Mouse (Mus musculus) lung, embryonic 15.5 days (tissue): Measurements from ENCODE around the gene Mphosph10. TPM values are rescaled to one million over a fixed set of nuclear protein-coding genes. Genes with fewer than 3 reads are reported as not detected.
A peak's percentile ranks its signal among the peaks of the same experiment; 100 is the strongest.

ENCODE experiments used
- ATAC-seq: fragments of 200-750 bp; cut with Nextera tagmentation; 2 replicates; pipeline ENCODE4 v1.8.0; 2017; ENCODE audit warnings: moderate number of reproducible peaks, borderline replicate concordance; ENCODE audit not compliant: low FRiP score, low TSS enrichment; ENCODE audit errors: extremely low read depth
- H3K27ac ChIP-seq: fragments of 300-500 bp; sonication (generic); 2 replicates; pipeline ENCODE4 v1.5.1; 2015; ENCODE audit warnings: moderate library complexity, mild to moderate bottlenecking, inconsistent platforms
- H3K27me3 ChIP-seq: fragments of 300-500 bp; sonication (generic); 2 replicates; pipeline ENCODE4 v1.6.1; 2015; ENCODE audit warnings: inconsistent platforms
- H3K36me3 ChIP-seq: fragments of 300-500 bp; sonication (generic); 2 replicates; pipeline ENCODE4 v1.6.1; 2015; ENCODE audit warnings: inconsistent platforms
- H3K4me1 ChIP-seq: fragments of 300-500 bp; sonication (generic); 2 replicates; pipeline ENCODE4 v1.6.1; 2015; ENCODE audit warnings: inconsistent platforms
- H3K4me2 ChIP-seq: fragments of 300-500 bp; sonication (generic); 2 replicates; pipeline ENCODE4 v1.6.1; 2015; ENCODE audit warnings: inconsistent platforms, mild to moderate bottlenecking, moderate library complexity
- H3K4me3 ChIP-seq: fragments of 300-500 bp; sonication (generic); 2 replicates; pipeline ENCODE4 v1.5.1; 2015; ENCODE audit warnings: mild to moderate bottlenecking, inconsistent platforms
- H3K9ac ChIP-seq: fragments of 300-500 bp; sonication (generic); 2 replicates; pipeline ENCODE4 v1.6.1; 2015; ENCODE audit warnings: inconsistent platforms
- H3K9me3 ChIP-seq: fragments of 300-500 bp; sonication (generic); 2 replicates; pipeline ENCODE4 v1.6.1; 2016; ENCODE audit warnings: inconsistent platforms
- WGBS: fragments of 180-500 bp; shearing (Covaris S2); methylation state at CpG from one replicate; pipeline ENCODE4 v1.1.7; 2015; 5-methylcytosine and 5-hydroxymethylcytosine counted together
- polyA plus RNA-seq: library from polyadenylated mRNA; unstranded; fragments of >200 nt; fragmentation: Nextera tagmentation; extraction: Ambion mirVana; gene quantifications from 2 replicates; pipeline ENCODE4 v1.2.1, GENCODE M21; 2015

The Mphosph10 gene
- 37.4 and 38.4 TPM in 2 replicates for polyA plus RNA-seq

DNA sequence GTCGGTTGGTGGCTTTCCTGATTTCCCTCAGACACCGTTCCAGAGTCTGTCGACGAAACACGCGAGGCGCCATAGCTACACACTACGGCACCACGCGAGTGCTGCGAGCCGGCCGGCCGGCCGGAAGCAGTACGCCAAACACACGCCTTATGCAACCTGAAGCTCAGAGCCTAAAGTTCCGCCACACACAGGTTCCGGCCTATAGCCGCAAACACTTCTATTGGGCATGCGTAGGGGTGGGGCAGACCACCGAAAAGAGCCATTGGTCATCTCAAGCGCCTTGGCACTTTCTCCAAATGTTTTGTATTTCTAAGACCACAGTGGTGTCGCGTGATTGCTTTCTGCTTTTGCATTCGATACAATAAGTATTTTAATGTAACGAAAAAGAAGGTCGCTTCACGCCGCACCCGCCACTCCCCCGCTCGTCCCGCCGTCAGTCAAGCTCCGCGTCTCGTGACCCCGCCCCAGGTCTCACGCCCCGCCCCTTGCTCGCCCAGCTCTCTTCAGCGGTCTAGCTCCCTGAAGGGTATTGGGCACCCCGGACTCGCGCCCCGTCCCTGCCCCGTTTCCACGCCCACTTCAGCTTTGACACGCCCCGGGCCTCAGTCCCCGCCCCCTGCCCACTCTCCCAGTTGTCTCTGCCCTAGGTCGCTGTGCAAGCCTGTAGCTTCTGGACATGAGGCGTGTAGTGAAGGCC, at the start of gene Mphosph10, which contains the start of gene Mcee:
TSS of gene Mphosph10 (minus strand) at position 147 of the 697 bp plus-strand sequence.
TSS of gene Mcee (plus strand) at position 486 of the 697 bp plus-strand sequence.
- Histone ChIP-seq H3K4me3 (peak within 1 kb of the TSS; percentile 76), H3K9me3 (no peaks in the 10 kb centered on the region), H3K27me3 (no peaks in the 10 kb centered on the region), H3K27ac (peak within 1 kb of the TSS; percentile 80), H3K36me3 (peaks cover 21% of the 10 kb centered on the region), H3K9ac (peak within 1 kb of the TSS; percentile 85), H3K4me1 (peaks cover 16% of the 10 kb centered on the region), H3K4me2 (peak within 1 kb of the TSS; percentile 89)
- ATAC-seq = peak; percentile 99
- WGBS = under 1% methylated on average over 51 of the region's 54 CpGs

DNA sequence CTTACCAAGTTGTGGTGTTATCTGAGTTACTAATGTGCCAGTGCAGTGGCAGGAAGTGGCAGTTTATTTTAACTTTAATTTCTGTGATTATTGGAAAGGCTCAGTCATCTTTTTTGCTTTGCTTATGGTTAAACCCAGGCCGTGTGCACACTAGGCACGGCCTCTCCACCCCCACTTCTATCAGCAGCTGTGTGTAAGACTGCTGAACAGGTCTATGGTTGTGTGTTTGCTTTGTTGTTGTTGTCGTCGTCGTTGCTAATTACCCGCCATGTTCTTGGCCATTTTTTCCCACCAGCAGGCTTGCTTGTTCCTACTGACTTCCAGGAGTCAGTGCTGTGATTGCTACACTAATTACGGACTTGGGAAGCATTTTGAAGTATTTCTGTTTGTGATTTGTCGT, 48.5 kb upstream of the Mphosph10 start:
- Histone ChIP-seq H3K9me3 (no peaks in the 10 kb centered on the region), H3K9ac (no peak overlapping the region), H3K4me2 (no peak overlapping the region), H3K36me3 (no peaks in the 10 kb centered on the region), H3K27me3 (no peaks in the 10 kb centered on the region), H3K4me3 (no peak overlapping the region), H3K27ac (no peak overlapping the region), H3K4me1 (no peaks in the 10 kb centered on the region)
- ATAC-seq = no peak
- WGBS = 73% methylated on average over 8 of the region's 8 CpGs

DNA sequence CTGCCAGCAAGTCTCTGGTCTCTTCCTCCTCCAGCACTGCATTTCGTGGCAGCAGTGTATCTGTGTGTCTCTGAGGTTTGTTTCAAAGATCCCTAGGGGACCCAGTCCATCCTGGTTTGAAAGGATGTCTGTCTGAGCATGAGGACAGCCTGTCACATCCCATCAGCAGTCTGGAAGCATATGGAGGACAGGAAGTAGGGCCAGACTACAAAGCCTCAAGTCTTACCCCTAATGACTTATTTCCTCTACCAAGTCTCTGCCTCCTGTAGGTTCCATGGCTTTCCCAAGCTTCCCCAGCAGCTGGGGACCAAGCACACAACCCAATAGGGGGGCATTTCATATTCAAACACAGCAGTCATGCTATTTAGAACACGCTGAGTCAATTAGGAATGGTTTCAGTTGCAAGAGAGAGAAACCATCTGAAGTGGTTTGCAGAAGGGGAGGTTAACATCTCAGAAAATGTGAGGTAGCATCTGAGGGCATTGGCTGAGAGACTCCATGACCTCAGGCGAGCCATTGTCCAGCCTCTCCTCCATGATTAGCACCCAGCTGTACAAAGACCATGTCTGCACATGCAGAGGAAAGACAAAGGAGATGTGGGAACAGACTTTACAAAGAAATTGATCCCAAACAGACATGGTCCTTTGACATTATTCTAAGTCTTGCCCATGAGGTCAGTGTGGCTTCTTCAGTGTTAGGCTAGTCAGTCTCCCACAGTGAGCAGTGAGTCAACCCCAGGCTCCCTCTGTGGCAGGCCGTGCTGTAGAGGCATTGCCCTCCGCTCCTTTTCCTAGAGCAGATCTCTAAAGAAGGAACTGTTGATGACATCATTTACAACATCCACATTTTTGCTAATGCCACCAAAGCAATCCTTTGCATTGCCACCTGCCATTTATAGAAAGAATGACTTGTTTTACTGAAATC, 47.8 kb upstream of the Mphosph10 start:
- 58% methylated on average over 5 of the region's 5 CpGs for WGBS
- no peak for ATAC-seq
- Histone ChIP-seq H3K9ac (no peak overlapping the region), H3K4me1 (no peaks in the 10 kb centered on the region), H3K36me3 (no peaks in the 10 kb centered on the region), H3K27me3 (no peaks in the 10 kb centered on the region), H3K4me3 (no peak overlapping the region), H3K27ac (no peak overlapping the region), H3K9me3 (no peaks in the 10 kb centered on the region), H3K4me2 (no peak overlapping the region)

DNA sequence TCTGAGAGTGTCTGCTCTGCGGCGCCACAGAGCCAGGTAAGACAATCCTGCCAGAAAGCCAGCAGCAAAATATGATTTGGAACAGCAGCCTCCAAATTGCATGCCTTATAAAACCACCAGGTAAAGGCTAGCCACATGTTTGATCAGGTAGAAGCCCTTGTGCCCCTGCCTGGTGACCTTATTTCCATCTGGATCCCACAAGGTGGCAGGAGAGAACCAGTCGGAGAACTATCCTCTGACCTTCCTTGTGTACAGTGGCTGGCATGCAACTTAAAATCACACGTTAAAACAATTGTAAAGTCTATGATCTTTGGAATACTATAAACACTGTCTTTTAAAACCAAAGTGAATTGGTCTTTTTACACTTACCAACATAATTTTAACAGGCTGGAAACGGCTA, 32.8 kb upstream of the Mphosph10 start:
- Histone ChIP-seq H3K36me3 (no peaks in the 10 kb centered on the region), H3K27ac (no peak overlapping the region), H3K4me2 (no peak overlapping the region), H3K27me3 (no peaks in the 10 kb centered on the region), H3K4me3 (no peak overlapping the region), H3K4me1 (no peaks in the 10 kb centered on the region), H3K9me3 (no peaks in the 10 kb centered on the region), H3K9ac (no peak overlapping the region)
- 55% methylated on average over 5 of the region's 5 CpGs for WGBS
- ATAC-seq = no peak

DNA sequence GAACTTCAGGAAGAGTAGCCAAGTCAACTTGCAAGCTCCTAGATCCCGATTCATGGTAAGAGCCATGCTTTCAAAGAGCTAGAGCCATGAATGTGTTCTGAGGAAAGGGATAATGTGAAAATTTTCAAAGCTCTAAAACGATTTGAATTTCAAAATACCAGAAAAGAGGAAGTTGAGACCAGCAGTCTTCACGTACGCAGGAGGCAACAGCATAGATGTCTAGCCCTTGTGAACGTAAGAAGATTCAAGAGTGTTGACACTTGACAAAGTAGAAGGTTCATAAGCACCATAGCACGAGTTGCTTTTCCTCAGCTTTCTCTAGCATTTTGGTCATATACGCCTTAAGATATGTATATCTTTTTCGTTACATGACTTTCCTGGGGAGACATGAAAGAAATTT, 11.9 kb upstream of the Mphosph10 start:
- Histone ChIP-seq H3K36me3 (0 out of 2 replicates have a peak, but pooled peaks cover 6% of the 10 kb centered on the region), H3K4me1 (no peaks in the 10 kb centered on the region), H3K4me2 (no peak overlapping the region), H3K27me3 (no peaks in the 10 kb centered on the region), H3K9me3 (no peaks in the 10 kb centered on the region), H3K9ac (no peak overlapping the region), H3K4me3 (no peak overlapping the region), H3K27ac (no peak overlapping the region)
- 84% methylated on average over 8 of the region's 8 CpGs for WGBS
- ATAC-seq = no peak

DNA sequence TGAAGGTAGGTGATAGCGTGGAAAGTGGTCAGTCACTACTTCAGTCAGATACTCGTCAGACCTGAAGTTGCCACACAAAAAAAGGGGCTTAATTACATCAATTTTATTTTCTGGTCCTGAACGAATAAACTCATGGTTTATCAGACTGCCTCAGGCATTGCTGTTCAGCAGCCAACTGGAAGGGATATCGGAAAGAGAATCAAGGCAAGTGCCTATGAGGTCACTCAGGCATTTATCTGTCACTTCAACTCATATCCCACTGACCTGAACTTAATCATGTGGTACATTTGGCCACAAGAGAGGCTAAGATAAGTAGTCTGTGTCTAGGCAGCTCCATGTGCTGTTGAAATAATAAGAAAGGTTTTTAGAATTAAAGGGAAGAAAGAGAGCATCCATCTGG, 10.4 kb upstream of the Mphosph10 start:
- H3K4me3 ChIP-seq = no peak overlapping the region
- ATAC-seq = no peak
- no peaks in the 10 kb centered on the region for H3K27me3 ChIP-seq
- no peaks in the 10 kb centered on the region for H3K4me1 ChIP-seq
- no peak overlapping the region for H3K9ac ChIP-seq
- H3K27ac ChIP-seq = no peak overlapping the region
- WGBS = 88% methylated on average over 4 of the region's 4 CpGs
- no peak overlapping the region for H3K4me2 ChIP-seq
- H3K9me3 ChIP-seq = no peaks in the 10 kb centered on the region
- 0 out of 2 replicates have a peak, but pooled peaks cover 6% of the 10 kb centered on the region for H3K36me3 ChIP-seq

DNA sequence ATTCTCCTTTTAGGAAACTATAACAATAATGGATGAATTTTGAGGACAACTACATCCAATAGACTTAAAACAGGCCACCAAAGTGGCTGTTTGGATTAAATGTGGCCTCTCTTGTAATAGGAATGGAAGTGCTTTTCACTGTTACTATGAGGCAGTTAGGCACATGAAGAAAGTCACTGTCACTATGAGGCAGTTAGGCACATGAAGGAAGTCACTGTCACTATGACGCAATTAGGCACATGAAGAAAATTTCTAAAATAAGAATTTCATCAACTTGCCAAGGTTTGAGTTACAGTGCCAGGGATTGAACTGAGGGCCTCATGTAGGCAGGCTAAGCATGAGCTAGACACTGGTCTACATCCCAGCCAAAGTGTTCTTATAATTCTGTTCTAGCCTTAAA, 8.7 kb upstream of the Mphosph10 start:
- H3K9me3 ChIP-seq = no peaks in the 10 kb centered on the region
- no peak for ATAC-seq
- H3K4me3 ChIP-seq = no peak overlapping the region
- H3K27ac ChIP-seq = no peak overlapping the region
- no peak overlapping the region for H3K9ac ChIP-seq
- no peak overlapping the region for H3K4me2 ChIP-seq
- WGBS = 76% methylated on average over 1 of the region's 1 CpGs
- H3K27me3 ChIP-seq = no peaks in the 10 kb centered on the region
- 0 out of 2 replicates have a peak, but pooled peaks cover 6% of the 10 kb centered on the region for H3K36me3 ChIP-seq
- no peaks in the 10 kb centered on the region for H3K4me1 ChIP-seq

DNA sequence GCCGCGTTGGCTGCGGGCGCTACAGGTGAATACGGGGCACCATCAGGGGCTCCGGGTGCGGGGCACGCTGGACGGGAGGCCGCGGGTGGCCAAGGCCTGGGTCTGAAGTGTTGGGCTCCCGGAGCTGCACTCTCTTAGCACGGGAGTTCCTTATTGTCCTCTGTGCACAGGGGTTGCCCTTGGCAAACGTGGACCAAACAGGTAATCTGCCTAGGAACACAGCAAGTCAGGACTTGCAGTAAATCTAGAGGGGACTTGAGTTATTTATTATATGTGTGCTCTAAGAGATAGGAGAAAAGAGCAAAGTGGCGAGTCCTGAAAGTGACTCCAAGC, 717 bp upstream of the Mphosph10 start:
- Histone ChIP-seq H3K27ac (peak overlapping the region; percentile 80), H3K27me3 (no peaks in the 10 kb centered on the region), H3K9me3 (no peaks in the 10 kb centered on the region), H3K4me1 (peaks cover 16% of the 10 kb centered on the region), H3K4me3 (peak overlapping the region; percentile 76), H3K9ac (peak overlapping the region; percentile 85), H3K4me2 (peak overlapping the region; percentile 89), H3K36me3 (peaks cover 17% of the 10 kb centered on the region)
- no peak for ATAC-seq
- WGBS = under 1% methylated on average over 15 of the region's 15 CpGs

DNA sequence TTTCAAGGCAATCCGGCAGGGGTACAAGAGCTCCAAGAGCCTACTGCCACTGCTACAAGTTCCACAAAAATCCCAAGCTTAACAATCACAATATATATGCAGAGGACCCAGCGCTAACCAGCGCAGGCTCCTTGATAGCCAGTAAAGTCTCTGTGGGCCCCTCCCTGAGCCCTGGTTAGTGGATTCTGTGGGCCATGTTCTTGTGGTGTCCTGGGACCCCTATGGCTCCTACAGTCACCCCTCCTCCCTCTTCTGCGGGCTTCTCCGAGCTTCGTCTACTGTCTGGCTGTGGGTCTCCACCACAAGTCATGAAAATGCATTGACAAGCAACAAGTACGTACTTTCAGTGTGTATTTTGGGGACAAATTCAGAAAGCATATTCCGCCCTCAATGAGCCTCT, 589 bp downstream of the Mphosph10 start:
- peak overlapping the region; percentile 24; the same call in 1 of the 2 replicates for H3K27ac ChIP-seq

DNA sequence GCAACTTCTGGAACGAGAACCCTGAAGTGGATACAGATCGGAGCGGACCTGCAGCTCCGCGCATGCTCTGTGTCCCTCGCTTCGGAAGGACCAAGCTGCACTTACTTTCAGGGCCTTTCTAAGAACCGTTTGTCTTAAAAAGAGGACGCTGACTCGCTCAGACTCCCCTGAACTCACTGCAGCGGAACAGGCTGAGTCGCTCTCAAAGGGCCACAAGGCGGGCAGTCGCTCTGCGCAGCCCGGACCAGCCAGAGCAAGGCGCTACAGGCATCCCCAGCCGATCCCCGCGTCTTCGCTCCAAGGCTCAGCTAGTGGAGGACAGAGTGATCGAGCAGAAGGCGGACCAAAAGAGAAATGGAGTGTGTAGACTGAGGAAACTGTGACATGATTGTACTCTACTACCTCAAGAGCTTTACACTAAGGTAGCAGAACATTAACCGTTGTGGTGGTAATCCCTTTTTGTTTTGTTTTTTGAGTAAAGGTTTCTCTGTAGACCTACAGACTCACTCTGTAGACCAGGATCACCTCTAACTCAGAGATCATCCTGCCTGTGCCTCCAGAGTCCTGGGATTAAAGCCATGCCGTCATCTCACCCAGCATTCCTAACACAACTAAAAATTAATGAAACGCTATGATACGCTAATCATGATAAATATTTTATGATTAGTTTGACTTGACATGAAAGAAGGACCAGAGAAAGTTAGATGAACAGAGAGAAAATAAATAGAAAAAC, 18.1 kb downstream of the Mphosph10 start, which contains the start of gene Fan1:
TSS of gene Fan1 (minus strand) at position 266 of the 733 bp plus-strand sequence.
- Histone ChIP-seq H3K36me3 (peaks cover 36% of the 10 kb centered on the region), H3K27ac (peak within 1 kb of the TSS; percentile 98), H3K4me3 (peak within 1 kb of the TSS; percentile 74), H3K27me3 (no peaks in the 10 kb centered on the region), H3K4me2 (peak within 1 kb of the TSS; percentile 67), H3K4me1 (peaks cover 14% of the 10 kb centered on the region), H3K9ac (peak within 1 kb of the TSS; percentile 73), H3K9me3 (no peaks in the 10 kb centered on the region)
- WGBS = 3% methylated on average over 27 of the region's 27 CpGs
- ATAC-seq = peak; percentile 96

More for the DNA sequence above, 589 bp downstream of the Mphosph10 start:
- Histone ChIP-seq H3K4me1 (peaks cover 16% of the 10 kb centered on the region), H3K4me2 (peak overlapping the region; percentile 89), H3K4me3 (peak overlapping the region; percentile 76), H3K9ac (peak overlapping the region; percentile 67), H3K9me3 (no peaks in the 10 kb centered on the region), H3K27me3 (no peaks in the 10 kb centered on the region), H3K36me3 (peaks cover 28% of the 10 kb centered on the region)
- no peak for ATAC-seq
- 3% methylated on average over 8 of the region's 8 CpGs for WGBS

DNA sequence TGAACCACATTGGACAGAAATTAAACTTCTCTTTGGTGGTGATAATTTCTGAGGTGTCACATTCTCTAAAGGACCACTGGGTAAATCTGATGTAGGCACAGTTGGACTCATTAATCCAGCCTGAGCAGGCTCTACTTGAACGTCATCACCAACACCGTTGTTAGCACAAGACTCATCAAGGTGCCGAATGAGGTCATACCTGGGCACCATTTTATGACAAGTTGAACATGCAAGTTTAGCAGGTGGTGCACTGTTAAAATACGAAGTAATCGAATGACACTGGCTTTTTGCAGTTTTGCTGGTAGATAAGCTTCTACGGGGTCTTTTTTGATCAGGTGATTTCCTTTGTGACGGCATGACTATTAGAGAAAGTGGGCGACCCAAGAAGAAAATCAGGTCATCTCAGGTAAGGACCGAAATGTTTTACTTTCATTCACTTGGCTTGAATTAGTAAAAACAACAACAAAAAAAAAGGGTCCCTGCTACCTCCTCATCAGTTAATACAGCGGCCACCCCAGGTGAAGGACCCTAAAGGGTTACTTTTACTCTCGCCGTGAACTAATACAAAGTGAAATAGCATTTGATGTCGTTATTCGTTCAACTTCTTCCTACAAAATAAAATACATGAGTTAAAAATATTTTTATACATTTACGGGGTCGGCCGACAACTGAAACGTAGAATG, 18.8 kb downstream of the Mphosph10 start:
- ATAC-seq = no peak
- H3K27me3 ChIP-seq = no peaks in the 10 kb centered on the region
- WGBS = 7% methylated on average over 18 of the region's 18 CpGs

More for the DNA sequence above, 18.8 kb downstream of the Mphosph10 start:
- Histone ChIP-seq H3K4me1 (peaks cover 14% of the 10 kb centered on the region), H3K4me2 (peak overlapping the region; percentile 67), H3K4me3 (peak overlapping the region; percentile 74), H3K9me3 (no peaks in the 10 kb centered on the region), H3K9ac (peak overlapping the region; percentile 73), H3K27ac (peak overlapping the region; percentile 98), H3K36me3 (peaks cover 33% of the 10 kb centered on the region)
